Mouse (Mus musculus) kidney, adult 2 months (tissue): ENCODE measurements around the gene Ppp1r32.

Experiments
- CTCF ChIP-seq: fragments of 200-500 bp; conservative IDR thresholded peaks from 2 replicates; pipeline ENCODE4 v1.5.1; 2011; ENCODE audit warnings: low read depth, mild to moderate bottlenecking, control low read depth, low read length, moderate library complexity, mixed read lengths; ENCODE audit not compliant: insufficient read depth, insufficient read length
- POLR2A ChIP-seq: fragments of 200-500 bp; IDR thresholded peaks from one replicate; pipeline ENCODE4 v1.6.1; 2011; ENCODE audit warnings: low read depth, low read length, control low read depth

- TF ChIP-seq CTCF (no peak), POLR2A (no peak)
These were observed 24.6 kb downstream of the Ppp1r32 start for GRCm38 (mm10) chr19:10458096-10458495.
